Mouse (Mus musculus): ENCODE data around the gene Ghrh. TPM values are rescaled to one million over a fixed set of nuclear protein-coding genes. Genes with fewer than 3 reads are reported as not detected.

Gene Ghrh
- polyA plus RNA-seq, 1 experiment, result not detected

DNA sequence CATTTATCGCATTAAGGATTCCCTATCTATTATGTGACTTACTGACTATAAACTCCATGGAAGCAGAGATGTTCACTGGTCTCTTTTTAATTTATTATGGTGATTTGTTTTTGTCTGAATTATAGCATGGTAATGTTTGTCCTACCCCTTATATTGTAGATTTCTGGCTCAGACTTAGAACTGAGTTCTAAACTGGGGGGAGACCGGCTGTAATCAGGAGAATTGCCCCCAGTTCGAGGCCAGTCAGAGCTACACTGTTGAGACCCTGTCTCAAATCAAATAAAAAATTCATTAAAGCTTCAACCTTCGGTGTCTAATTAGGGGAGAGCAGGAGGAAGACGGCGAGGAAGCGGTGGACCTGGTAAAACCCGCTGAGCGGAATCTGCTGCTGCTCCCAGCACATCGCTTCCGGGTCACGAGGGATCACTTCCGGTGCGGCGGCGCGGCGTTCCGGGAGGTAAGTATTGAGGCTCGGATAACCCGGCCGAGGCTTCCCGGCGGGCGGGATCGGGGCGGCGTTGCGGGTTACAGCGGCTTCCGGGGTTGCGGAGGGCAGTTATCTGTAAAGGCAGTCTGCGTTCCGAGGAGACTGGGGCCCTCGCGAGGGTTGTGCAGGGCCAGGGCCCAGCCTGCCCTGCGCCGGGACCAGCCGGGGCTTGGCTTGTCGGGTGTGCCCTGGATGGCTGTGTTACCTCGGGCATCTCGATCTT is 20.0 kb upstream of the Ghrh start, which contains the start of gene Manbal:
Gene Manbal, plus strand, starts transcription at position 411 of the 710 bp plus-strand sequence.
- H3K27ac ChIP-seq (replicated peaks; ENCODE audit: low read depth, low read length), result peak within 1 kb of the TSS; percentile 94
- H3K4me1 ChIP-seq (ENCODE audit: control insufficient read depth, insufficient read depth, insufficient read length, low read length), result peaks cover 3% of the 10 kb centered on the region
- peak within 1 kb of the TSS; percentile 98 for H3K4me3 ChIP-seq (ENCODE audit: insufficient read depth, low read depth, low read length)

DNA sequence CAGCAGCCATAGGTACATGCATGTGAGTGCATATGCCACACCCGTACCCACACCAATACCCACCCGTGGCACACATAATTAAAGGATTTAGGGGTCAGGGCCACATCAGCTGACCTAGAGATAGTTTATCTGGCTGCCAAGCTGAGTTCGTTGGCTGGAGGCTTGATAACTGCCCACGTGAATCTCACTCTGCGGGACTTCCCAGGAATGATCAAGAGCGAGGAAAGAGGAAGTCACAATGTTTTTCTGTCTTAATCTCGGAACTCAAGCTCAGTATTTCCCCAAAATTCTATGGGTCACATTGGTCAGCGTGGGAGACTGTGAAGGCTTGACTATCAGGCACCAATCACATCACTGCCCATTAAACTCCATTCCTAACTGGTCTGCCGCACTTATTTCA is 19.5 kb upstream of the Ghrh start:
- Histone ChIP-seq H3K27ac (replicated peaks; ENCODE audit: low read depth, low read length) (no peak overlapping the region), H3K4me3 (ENCODE audit: insufficient read depth, low read depth, low read length) (peak overlapping the region; percentile 98; the same call in 1 of the 2 replicates), H3K4me1 (ENCODE audit: control insufficient read depth, insufficient read depth, insufficient read length, low read length) (peaks cover 3% of the 10 kb centered on the region)

DNA sequence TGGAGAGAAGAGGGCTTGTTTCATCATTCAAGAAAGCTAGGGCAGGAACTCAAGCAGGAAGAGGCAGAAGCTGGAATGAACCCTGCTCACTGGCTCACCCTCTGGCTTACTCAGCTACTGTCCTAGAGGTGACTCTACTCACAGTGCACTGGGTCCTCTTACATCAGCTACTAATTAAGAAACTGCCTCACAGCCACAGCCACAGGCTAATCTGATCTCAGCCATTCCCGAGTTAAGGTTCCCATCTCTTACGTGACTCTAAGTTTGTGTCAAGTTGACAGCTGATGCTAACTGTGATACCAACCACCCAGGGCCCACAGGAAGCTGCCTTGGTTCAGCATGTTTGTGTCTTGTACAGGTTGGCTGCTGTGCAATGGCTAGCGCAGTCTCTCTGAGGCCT is 15.7 kb upstream of the Ghrh start:
- H3K4me1 ChIP-seq (ENCODE audit: control insufficient read depth, insufficient read depth, insufficient read length, low read length), result peaks cover 3% of the 10 kb centered on the region
- no peak overlapping the region for H3K27ac ChIP-seq (replicated peaks; ENCODE audit: low read depth, low read length)

DNA sequence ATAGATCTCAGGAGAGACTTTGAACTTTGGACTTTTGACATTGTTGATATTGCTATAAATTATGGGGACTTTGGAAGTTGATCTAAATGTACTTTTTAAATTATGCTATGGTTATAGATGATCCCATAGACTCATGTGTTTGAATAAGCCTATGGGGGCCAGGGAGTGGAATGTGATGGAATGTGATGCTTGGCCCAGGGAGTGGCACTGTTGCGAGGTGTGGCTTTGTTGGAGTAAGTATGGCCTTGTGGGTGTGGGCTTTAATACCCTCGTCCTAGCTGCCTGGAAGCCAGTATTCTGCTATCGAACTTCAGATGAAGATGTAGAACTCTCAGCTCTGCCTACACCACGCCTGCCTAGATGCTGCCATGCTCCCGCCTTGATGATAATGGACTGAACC is 12.7 kb upstream of the Ghrh start:
- Histone ChIP-seq H3K4me1 (ENCODE audit: control insufficient read depth, insufficient read depth, insufficient read length, low read length) (no peaks in the 10 kb centered on the region), H3K4me3 (ENCODE audit: insufficient read depth, low read depth, low read length) (no peak overlapping the region), H3K27ac (replicated peaks; ENCODE audit: low read depth, low read length) (no peak overlapping the region)

More for the DNA sequence above, 15.7 kb upstream of the Ghrh start:
- H3K4me3 ChIP-seq (ENCODE audit: insufficient read depth, low read depth, low read length), result no peak overlapping the region

DNA sequence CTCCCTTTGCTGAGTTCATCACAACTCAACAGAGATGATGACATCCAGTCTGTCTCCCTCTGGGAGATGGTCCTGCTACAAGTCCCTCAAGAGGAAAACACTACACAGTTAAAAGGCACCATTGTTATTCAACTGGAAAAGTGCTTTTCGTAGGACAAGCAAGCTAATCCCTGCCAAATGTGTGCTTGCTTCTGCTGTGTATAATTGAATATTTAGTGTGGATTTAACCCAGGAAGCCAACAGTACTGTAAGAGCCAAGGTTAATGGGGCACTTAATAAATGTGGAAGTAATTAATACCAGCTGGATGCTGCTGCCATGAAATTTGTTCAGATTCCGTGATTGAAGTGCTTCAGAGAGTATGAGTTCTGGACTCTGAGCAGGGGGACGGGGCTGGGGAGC is 6.8 kb upstream of the Ghrh start:
- no peaks in the 10 kb centered on the region for H3K4me1 ChIP-seq (ENCODE audit: control insufficient read depth, insufficient read depth, insufficient read length, low read length)
- no peak overlapping the region for H3K4me3 ChIP-seq (ENCODE audit: insufficient read depth, low read depth, low read length)
- no peak overlapping the region for H3K27ac ChIP-seq (replicated peaks; ENCODE audit: low read depth, low read length)

DNA sequence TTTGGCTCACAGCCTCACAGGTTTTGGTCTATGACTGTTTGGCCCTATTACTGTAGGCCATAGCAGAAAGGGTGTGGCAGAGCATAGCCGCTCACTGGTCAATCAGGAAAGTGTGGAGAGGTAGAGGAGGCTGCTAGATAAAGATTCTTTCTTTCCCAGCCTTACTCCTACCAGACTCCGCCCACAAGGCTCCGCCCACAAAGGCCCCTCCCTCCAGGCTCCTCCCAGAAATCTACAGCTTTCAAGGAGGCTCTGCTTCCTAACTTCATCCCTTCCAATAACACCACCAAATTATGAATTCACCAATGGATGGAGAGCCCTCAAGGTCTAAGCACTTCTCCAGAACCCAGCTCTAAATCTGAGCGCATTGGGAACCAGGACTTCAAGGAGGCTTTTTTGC is 5.9 kb upstream of the Ghrh start:
- no peaks in the 10 kb centered on the region for H3K4me1 ChIP-seq (ENCODE audit: control insufficient read depth, insufficient read depth, insufficient read length, low read length)
- H3K4me3 ChIP-seq (ENCODE audit: insufficient read depth, low read depth, low read length), result no peak overlapping the region
- H3K27ac ChIP-seq (replicated peaks; ENCODE audit: low read depth, low read length), result no peak overlapping the region

DNA sequence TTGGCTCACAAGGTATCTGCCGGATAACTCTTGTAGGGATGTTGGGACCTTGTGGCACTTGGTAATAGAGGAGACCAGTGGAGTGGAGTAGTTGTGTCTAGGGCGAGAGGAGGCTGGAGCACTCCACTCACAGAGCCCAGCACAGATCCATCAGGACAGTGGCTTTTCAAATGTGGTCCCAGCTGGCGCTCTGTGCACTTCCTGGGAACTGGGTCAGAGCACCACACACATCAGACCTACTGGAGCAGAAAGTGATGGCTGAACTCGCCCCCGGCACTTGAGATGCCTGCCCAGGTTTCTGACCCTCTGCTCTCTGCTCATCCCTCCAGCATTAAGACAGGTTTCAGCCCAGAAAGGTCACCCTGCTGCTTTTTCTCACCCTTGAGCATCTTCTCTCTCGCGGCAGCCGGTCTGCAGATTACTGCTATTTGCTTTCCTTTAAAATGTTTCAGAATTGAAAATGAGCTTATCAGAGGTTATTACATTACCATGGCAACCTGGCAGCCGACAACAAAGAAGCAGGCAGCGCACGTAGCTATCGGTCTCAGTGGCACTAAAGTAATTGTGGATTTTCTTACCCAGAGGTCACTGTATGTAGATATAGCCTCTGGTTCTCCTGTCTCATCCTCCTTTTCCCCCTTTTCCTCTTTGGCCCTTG is 1.9 kb upstream of the Ghrh start:
- Histone ChIP-seq H3K4me1 (ENCODE audit: control insufficient read depth, insufficient read depth, insufficient read length, low read length) (no peaks in the 10 kb centered on the region), H3K27ac (replicated peaks; ENCODE audit: low read depth, low read length) (no peak overlapping the region), H3K4me3 (ENCODE audit: insufficient read depth, low read depth, low read length) (no peak overlapping the region)

DNA sequence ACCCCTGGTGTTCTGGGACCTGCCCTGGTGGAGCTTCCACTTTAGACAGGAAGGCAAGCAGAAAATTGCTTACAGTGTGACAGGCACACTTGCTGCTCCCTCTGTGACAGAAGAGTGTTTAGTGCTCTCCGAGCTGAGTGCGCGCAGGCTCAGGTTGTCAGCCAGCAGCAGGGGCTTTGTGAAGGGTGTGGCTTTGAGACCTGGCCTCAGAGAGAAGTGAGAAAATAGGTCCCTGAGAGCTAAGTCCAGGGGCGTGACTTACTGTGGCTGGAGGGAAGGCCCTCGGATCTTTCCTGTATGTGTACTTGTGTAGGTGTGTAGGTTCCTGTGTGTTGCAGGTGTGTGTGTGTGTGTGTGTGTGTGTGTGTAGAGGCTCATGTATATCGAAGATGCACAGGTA is 4.0 kb downstream of the Ghrh start:
- no peaks in the 10 kb centered on the region for H3K4me1 ChIP-seq (ENCODE audit: control insufficient read depth, insufficient read depth, insufficient read length, low read length)
- H3K4me3 ChIP-seq (ENCODE audit: insufficient read depth, low read depth, low read length), result no peak overlapping the region
- H3K27ac ChIP-seq (replicated peaks; ENCODE audit: low read depth, low read length), result no peak overlapping the region

DNA sequence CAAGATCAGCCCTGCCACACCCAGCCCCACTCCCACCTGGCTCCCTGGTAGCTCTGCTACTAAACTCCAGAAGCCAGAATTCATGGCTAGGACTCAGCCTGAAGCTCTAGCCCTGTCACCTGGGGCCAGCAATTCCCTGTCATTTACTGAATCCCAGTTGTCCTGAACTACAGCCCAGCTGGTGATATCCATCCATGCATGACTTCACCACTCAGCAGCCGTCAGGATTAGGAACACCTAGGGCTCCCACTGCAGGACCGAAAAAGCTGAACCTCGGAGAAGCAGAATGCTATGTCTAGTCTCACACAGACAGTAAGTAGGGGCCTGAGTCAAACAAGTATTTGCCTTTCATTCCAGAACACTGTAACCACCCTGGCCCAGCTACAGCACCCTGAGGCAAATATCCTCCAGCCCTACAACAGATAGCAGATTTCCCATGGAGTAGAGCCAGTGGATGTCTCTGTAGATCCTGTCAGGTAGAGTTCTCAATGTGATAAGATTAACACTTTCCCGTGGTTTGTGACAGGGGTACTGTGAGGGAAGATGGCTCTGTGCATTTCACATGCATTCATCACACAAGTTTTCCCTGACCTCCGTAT is 4.9 kb downstream of the Ghrh start:
- Histone ChIP-seq H3K4me3 (ENCODE audit: insufficient read depth, low read depth, low read length) (no peak overlapping the region), H3K4me1 (ENCODE audit: control insufficient read depth, insufficient read depth, insufficient read length, low read length) (no peaks in the 10 kb centered on the region), H3K27ac (replicated peaks; ENCODE audit: low read depth, low read length) (no peak overlapping the region)

DNA sequence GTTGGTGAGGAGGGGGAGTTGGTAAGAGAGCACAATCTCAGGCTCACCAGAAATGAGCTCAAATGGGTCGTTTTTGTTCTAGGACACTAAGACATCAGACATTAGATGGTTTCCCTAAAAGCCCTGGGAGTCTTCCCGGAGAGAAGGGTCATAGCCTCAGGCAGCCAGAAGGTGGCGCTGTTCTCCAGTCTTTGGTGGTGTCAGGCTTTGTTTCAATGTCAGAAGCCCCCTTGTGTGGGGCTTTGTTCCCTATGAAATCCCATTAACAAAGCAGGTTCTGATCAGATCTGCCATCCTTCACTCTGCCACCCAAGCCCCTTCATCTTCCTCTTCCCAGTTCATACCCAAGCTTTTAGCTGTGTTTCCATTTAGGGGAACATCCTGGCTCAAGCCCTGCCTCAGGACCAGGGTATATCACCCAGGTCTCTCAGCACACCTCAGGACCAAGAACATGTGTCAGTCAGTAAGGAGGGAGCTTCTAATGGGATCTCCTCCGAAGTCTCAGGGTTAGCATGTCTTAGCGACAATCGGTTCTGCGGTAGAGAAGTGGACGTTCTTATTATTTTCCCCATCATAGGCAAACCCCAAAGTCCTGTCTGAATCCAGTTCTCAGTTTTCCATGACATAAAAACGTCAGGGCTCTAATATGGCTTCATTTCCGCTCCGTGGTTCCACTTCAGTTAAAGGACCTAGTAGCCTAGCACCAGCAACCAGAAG is 5.6 kb downstream of the Ghrh start:
- H3K4me3 ChIP-seq (ENCODE audit: insufficient read depth, low read depth, low read length), result no peak overlapping the region

DNA sequence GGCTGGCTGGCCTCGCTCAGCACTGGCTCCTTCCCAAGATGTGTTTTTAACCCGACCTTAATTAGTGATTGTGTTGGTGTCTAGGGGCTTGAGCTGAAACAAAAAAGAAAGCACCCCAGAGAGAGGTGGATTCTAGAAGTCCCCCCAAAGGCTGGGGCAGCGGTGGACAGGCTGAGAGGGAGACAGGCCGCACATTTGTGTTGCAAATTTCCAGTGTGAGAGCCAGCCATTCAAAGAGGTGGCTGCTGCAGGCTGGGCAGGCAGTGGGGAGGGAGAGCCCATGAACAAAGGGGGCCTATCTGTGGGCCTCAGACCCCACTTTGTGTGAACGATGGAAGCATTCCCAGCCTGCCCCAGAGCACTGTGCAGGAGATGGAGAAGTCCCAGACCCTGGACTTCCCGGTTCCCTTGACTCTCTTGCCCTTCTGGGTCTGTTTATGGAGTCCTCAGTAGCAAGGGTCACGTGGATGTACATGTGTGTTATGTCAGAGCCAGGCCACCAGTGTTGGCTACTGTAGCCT is 7.0 kb downstream of the Ghrh start:
- H3K27ac ChIP-seq (replicated peaks; ENCODE audit: low read depth, low read length), result no peak overlapping the region
- no peaks in the 10 kb centered on the region for H3K4me1 ChIP-seq (ENCODE audit: control insufficient read depth, insufficient read depth, insufficient read length, low read length)
- H3K4me3 ChIP-seq (ENCODE audit: insufficient read depth, low read depth, low read length), result no peak overlapping the region

More for the DNA sequence above, 5.6 kb downstream of the Ghrh start:
- Histone ChIP-seq H3K4me1 (ENCODE audit: control insufficient read depth, insufficient read depth, insufficient read length, low read length) (no peaks in the 10 kb centered on the region), H3K27ac (replicated peaks; ENCODE audit: low read depth, low read length) (no peak overlapping the region)

DNA sequence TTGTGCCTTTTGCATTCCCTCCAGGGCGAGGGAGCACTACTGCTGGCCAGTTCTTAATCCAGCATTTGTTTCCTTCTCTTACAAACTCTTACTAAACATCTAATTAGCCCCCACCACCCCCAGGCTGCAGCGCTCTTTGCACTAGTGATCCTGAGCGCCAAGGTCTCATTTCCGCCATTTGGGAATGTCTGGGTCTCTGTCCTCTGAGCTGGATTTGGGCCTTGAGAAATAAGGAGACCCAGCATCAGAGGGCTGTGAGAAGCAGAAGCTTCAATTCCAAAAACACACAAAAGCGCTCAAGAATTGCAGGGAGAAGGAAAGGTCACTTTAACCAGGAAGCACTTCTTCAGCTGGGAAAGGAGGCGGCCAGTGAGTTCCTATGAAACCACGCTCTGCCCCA is 7.8 kb downstream of the Ghrh start:
- no peak overlapping the region for H3K27ac ChIP-seq (replicated peaks; ENCODE audit: low read depth, low read length)
- H3K4me3 ChIP-seq (ENCODE audit: insufficient read depth, low read depth, low read length), result no peak overlapping the region
- no peaks in the 10 kb centered on the region for H3K4me1 ChIP-seq (ENCODE audit: control insufficient read depth, insufficient read depth, insufficient read length, low read length)

DNA sequence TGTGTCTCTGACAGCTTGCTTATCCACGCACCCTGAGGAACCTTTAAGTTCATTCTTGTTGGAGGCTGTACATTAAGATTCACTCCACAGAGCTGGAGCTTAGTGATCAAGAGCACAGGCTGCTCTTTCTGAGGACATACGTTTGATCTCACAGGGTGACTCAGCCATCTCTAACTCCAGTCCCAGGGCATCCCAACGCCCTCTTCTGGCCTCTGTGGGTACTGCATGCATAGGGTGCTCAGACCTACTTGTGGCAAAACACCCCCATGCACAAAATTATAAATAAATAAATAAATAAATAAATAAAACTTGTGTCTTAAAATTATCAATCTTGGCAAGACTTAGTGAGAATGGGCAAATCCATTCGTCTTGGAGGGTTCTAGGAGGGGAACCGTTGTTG is 8.6 kb downstream of the Ghrh start:
- H3K27ac ChIP-seq (replicated peaks; ENCODE audit: low read depth, low read length), result no peak overlapping the region
- no peaks in the 10 kb centered on the region for H3K4me1 ChIP-seq (ENCODE audit: control insufficient read depth, insufficient read depth, insufficient read length, low read length)
- H3K4me3 ChIP-seq (ENCODE audit: insufficient read depth, low read depth, low read length), result no peak overlapping the region

DNA sequence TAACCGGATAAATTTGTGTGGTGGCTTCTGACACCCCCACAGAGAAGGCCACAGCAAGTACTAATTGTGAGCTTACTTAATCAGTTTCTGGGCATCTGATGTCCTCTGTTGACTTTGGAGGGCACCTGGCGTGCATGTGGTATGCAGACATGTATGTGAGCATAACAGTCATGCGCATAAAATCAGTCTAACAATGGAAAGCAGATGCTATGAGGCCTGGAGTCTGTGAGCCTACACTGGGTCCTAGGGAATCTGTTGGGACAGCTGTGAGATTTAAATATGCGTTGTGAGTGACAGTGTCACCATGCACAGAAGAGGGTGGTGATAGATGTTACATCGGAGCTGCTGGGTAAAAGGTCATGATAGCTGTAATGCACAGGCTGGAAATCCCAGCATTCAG is 15.2 kb downstream of the Ghrh start:
- no peak overlapping the region for H3K27ac ChIP-seq (replicated peaks; ENCODE audit: low read depth, low read length)
- no peaks in the 10 kb centered on the region for H3K4me1 ChIP-seq (ENCODE audit: control insufficient read depth, insufficient read depth, insufficient read length, low read length)
- H3K4me3 ChIP-seq (ENCODE audit: insufficient read depth, low read depth, low read length), result no peak overlapping the region

DNA sequence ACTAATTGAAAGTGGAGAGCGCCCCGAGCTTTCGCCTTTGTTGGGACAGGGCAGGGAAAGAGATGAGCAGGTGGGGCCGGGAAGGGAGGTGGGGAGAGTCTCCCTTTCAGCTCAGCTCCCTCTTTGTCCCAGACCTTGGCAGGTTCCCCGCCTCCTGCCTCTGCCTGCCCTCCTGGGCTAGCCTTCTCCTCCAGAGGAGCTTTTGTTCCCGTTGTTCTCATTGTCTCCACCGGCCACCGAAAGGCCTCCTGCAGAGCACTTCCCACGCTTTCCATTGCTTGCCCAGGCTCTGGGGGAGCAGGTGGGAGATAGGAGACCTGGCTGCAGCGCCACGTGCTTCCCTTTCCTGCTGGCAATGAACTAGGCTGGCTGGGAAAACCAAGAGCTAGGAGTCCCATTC is 18.7 kb downstream of the Ghrh start:
- Histone ChIP-seq H3K27ac (replicated peaks; ENCODE audit: low read depth, low read length) (no peak overlapping the region), H3K4me1 (ENCODE audit: control insufficient read depth, insufficient read depth, insufficient read length, low read length) (no peaks in the 10 kb centered on the region), H3K4me3 (ENCODE audit: insufficient read depth, low read depth, low read length) (no peak overlapping the region)

Data from brown adipose tissue, adult 24 weeks (tissue).